Mouse (Mus musculus) cerebellum, adult 11-12 months (tissue): Measurements from ENCODE around the gene Ablim2.

Experiments used
- DNase-seq: peaks from one replicate; pipeline ENCODE4 v3.0.0; 2022

Ablim2 gene

DNA sequence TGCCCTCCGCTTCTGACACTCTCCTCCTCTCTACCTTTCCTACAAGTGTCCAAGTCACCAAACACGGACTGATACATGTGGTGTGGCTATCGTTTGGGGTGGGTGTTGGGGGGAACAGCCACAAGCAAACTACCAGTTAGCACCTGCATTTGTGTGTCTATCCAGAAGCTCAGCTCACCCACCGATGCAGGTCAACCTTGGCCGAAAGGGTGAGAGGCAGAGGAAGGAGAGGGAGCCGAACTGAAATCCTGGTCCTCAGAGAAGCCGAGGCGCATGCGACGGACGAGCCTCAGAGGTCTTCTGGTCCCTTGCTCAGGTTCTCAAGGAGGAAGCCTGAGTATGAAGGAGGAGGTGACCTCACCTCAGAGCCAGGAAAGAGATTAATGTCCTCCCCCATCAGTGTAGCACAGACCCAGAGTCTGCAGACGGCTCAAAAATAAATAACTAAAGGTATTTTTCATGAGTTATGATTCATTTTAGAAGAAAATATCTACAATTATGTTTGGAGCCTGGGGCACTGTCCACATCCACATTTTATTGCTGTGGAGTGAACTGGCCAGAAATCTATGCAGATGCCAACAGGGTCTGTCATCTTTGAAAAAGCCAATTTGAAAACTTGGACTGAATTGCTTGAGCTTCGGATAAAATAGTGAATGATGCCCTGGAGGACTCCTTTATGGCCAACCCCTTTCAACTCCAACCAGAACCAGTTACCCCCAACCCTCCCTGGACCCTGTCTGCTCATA lies 133.5 kb downstream of the Ablim2 start:
- DNase-seq = no peak

DNA sequence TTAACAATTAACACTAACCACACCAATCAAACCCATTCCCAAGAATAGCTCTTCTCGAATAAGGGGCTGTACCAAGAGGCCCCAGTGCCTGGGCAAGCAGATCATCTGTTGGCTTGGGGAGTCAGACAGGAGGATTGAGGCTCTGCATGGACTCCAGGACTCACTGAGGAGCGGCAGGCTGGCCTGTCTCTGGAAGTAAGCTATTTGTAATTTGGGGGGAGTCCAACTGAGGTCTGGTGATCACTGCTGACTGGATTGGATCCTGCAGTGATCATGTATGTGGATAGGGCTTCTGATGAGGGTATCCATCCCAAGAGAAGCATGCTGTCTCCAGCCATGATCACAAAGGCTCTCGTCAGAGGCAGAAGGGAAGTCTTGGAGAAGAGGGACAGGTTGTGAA lies 134.7 kb downstream of the Ablim2 start:
- peak; percentile 32 for DNase-seq

DNA sequence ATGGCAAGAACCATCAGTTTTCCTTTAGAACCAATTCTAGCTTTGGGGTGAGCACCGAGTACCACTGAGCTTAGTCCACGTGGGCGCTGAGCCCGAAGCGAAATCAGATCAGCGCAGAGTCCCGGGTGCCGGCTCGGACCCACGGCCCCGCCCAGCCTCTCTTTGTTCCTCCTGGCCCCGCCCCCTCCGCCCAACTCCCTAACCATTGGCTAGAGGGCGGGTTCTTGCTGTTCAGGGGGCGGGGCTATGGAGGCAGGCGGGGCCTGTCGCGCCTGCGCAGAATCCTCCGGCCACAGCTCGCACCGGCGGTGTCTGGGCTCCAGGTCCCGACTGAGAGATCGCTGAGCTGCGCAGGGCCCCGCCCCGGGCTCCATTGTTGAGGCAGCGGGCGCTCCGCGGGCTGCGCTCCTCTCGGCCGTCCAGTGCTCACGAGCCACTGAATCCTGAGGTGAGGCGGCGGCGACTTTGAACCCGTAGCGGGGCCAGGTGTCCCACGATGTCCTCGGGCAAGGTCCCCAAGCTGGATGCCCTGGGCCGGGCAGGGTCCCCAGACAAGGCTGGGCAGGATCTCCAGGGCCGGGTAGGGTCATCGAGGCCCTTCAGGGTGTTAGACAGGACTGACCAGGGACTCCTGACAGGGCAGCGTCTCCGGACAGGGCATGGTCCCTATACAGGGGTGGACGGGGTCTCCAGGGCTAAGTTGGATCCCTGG lies 135.6 kb downstream of the Ablim2 start, which contains the start of gene Afap1:
TSS of gene Afap1 (plus strand) at position 227 of the 712 bp plus-strand sequence.
- peak; percentile 99 for DNase-seq

DNA sequence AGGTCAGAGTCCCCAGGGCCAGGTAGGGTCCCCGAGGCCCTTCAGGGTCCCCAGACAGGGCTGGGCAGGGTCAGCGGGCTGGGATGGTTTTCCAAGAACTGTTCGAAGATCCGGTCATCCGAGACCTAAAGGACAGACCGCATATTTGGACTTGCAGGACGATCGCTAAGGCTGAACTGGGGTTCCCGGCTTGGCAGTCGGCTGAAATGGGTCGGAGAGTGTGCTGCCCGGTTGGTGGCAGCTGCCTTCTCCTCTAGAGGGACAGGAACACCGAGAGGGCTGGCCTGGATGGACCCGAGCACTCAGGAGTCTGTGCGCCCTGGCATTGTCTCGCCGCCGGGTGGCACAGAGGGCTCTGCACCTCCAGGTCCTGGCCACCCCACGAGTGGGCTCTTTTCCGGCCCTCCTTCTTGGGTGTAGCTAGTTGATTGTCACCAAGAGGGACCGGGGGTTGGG lies 136.2 kb downstream of the Ablim2 start:
- DNase-seq = peak; percentile 72

DNA sequence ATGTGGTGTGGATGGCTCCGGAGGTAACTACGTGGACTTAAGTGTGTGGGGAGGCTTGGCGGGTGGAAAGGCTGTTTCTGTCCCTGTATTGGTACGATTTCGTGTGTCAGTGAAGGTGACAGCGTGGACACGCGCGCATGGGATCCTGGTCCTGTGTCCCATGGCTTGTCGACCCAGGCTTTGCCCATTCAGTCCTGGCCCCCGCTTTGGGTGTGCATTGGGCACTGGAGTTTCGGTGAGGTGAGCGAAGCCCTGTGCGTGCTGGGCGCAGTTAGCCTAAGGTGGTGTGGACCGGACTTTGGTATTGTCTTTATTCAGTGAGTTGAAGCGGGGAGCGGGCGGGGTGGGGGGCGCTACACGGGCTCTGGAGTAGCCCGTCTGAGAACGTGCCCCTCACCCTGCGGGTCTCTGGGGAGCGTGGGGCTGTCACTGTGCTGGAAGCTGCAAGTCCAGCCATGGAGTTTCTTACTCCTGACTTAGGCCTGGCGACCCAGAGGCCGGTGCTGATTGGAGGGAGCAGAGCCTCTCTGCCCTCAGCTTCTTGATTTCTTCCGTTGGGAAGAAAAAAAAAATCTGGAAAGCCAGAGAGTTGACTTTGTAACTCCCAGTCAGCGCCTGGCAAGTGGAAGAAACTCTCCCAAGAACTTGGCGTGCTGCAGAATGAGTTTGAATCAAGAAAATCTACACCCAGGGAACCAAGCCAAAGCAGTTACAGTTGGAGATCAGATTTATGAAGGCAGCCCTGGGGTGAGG lies 136.8 kb downstream of the Ablim2 start:
- DNase-seq = no peak

DNA sequence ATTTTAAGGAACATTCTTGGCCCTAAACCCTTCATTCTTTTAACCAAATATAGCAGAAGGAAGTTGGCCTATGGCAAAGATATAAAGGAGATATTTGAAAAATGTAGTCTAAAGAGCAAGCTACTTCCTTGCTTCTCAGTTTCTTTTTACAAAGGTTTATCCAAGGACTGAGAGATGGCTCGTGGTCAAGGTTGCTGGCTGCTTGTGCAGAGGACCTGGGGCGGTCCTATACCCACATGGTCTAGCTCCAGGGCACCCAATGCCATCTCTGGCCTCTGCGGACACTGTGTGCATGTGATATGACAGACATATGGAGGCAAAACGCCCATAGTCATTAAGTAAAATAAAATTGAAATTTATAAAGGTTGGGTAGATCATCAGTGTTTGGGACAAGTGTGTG lies 138.2 kb downstream of the Ablim2 start:
- DNase-seq = no peak

DNA sequence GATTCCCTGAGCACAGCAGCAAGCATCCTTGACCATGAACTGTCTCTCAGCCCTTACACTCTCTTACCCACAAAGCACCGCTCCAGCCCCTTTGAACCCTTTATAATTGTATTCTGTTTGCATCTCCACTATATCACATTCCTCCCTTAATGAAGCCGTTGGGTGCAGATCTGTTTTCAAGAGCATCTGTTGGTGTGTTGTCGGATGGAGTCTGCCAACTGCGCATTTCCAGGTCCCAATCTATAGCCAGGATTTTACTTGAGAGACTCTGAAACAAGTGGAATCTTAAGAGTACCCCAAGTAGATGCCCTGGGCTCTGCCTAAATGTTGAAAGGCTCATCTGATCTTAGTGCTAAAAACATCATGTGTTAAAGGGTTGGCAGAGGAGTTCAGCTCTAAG lies 138.9 kb downstream of the Ablim2 start:
- no peak for DNase-seq

DNA sequence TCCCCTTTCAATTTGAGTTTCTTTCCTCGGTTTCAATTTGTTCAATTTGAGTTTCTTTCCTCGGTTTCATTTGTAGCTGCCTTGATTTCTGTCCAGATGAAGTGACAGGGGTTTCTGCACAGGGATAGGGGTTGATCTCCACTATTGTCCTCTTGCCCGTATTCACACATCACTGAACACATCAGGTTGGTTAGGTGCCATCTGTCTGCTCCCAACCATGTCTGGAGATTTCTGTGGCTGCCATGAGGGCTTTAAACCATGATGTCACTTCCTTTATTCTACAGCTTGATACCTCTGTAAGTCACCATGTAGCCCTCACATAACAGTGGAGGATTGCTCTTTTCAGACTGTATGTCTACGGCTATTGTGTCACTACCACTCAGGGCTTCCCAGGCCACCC lies 139.5 kb downstream of the Ablim2 start:
- DNase-seq = no peak

DNA sequence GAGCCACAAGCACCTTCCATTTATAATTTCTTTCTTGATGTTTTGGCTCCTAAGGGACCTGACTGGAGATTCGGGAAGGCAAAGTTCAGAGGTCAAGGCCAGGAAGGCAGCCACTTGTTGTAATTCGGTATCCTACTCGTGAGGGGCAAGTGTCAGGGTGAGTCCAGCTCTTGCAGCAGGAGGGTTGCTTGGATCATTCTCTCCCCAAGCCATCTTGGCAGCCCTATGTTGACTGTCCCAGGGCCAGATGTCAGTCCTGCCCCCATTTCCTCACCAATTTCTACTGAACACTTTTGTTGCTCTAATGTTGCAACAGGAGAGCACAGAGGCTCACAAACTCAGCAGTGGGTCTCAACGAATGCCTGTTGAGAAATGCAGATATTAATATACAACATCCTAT lies 140.4 kb downstream of the Ablim2 start:
- DNase-seq = no peak

DNA sequence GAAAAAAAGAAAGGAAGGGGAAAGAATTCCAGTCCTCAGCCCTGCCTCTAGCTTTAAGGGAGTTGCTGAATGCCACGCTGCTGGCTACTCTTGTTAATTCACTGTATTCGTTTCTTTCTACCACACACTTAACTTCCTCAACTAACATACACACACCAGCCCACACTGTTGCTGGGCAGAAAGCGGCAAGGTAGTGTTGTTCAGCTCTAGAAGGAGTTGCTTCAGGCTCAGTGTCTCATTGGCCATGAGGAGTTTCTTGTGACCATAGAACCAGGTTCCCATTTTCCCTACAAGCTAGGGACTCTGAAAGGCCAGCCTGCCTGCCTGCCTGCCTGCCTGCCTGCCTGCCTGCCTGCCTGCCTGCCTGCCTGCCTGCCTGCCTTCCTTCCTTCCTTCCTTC lies 141.3 kb downstream of the Ablim2 start:
- no peak for DNase-seq

DNA sequence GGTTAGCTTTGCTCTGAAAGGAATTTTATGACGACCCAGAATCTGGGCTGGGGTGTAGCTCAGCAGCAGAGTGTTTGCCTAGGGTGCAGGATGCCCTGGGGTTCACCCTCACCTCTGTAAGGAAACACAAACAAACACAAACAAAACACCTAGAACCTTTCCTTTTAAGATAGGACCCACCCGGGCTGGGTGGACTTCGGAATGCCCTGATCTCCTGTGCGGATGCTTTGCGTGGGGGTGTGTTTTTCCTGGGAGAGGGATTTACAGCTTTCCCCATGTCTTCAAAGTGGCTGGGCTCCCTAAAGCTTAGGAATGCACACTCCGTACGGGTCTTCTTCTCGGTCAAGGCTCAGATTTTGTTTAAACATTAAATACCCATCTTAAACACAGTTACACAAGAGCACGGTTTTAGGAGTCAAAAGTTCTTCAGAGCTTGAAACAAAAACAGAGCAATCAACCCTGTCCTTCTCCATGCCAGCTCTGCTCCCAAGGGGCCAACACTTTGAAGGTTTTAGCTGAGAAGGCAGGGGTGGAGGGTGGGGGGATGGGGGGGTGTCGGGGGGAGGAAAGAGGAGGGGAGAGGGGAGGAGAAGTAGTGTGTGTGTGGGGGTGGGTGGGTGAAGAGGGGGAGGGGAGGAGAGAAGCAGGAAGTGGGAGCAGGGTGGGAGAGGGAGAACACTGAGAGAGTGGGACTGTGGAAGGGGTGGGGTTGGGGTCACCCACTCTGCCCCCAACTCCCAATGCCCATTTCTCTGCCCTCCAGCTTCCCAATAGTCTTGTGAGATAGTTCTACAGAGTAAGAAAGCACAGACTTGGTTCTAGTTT lies 142.9 kb downstream of the Ablim2 start:
- DNase-seq = no peak

DNA sequence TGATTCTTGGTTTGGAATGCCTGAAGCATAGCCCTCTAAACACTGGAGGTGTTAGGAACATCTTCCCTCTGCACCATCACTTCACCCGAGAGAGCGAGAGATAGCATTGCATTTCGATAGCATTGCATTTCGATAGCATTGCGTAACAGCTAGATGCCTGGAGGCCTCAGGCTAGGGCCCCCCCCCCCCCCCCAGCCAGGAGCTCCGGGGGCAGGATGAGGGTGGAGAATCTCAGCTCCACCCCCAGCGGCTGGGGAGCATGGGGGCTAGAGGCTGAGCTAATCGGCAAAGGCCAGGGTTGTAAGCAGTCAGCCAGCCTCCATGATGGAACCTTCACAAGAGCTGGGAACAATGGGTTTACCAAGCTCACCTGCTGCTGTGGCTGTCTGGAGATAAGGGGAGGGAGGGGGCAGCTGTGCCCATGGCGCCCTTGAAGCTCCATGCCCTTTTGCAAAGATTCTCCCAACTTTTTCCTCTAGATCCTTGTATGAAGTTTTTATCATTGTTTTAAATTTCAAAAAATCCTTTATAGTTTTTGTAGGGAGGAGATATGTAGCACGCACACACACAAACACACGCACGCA lies 143.6 kb downstream of the Ablim2 start:
- DNase-seq = no peak

DNA sequence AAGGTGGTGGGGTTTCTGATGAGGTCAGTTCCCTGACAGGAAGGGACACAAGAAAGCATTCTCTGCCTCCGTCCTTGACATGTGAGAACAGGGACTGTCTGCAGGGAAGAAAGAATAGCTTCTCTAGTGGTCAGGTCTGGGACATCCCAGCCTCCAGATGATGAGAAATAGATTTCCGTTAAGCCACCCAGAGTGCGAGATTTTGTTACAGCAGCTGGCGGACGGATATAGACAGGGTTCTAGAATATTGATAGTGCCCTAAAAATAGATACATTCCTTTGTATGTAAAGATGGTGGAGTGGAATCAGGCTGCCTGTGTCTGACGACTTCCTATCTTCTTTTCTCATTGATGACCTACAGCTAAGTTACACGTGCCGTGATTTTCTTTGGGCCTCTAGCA lies 145.8 kb downstream of the Ablim2 start:
- DNase-seq = no peak

DNA sequence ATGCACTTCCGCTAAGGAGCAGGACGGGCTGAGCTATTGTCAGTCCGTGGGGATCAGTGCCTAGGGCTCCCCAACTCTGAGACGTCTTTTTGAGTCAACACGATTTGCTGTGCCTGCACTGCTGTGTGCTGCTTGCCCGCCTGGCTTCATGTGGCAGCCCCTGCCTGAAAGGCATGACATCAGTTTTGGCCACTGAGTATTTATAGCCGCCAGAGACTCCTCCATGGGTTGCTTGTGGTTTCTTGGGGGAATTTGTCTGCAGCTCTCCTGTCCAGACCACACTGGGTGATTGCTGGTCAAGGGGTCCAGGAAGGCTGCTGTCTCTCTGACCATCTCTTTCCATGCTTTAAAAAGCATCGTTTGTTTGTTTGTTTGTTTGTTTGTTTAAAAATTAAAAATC lies 147.6 kb downstream of the Ablim2 start:
- DNase-seq = no peak

DNA sequence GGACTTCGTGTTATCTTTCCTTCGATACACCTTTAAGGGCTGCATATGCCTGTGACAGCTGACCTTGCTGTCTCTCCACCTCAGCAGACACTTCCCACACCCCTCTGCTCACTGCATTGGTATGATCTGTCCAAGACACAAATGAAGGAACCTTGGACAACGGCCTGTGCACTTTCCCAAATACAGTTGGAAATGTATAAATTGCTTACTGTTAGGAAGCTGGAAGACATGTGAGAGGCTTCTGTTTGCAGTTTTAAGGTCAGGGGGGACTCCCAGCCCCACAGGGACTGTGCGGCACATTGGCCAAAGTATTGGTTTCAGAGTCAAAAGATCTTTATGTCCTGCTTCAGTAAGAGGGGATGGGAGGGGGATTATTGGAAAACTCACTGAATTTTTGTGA lies 149.4 kb downstream of the Ablim2 start:
- no peak for DNase-seq

DNA sequence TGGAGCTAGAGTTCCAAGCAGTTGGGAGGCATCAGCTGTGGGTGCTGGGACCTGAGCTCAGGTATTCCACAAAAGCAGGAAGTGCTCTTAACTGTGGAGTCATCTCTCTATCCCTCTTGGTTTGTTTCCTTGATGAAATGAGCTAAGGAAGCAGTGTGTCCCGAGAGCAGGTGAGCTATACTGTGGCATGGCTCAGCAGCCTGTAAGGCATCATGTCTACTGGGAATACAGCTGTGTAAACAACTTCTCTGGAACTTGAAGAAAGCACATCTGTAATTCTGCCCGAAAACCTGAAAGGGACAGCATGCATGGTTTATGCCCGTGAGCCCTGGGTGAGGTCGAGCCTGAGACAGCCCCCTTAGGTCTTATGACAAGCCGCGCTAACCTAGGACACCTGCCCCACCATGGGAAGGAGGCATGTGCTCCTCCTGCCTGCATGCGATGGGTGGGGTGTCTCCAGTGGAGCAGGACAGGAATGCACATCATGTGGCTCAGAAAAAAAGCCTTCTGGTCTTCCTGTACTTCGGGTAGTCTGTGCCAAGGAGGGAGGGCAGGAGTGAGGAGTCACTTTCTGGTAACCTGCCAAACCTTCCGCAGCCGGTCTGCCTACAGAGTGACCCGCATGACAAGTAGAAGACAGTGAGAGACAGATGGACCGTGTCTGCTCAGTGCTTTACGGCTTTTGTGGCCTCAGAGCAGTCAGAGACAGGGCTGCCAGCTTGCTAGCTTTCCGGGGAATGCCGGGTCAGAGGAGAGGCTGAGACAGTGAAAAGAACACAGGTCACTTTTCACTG lies 150.2 kb downstream of the Ablim2 start:
- peak; percentile 97 for DNase-seq

DNA sequence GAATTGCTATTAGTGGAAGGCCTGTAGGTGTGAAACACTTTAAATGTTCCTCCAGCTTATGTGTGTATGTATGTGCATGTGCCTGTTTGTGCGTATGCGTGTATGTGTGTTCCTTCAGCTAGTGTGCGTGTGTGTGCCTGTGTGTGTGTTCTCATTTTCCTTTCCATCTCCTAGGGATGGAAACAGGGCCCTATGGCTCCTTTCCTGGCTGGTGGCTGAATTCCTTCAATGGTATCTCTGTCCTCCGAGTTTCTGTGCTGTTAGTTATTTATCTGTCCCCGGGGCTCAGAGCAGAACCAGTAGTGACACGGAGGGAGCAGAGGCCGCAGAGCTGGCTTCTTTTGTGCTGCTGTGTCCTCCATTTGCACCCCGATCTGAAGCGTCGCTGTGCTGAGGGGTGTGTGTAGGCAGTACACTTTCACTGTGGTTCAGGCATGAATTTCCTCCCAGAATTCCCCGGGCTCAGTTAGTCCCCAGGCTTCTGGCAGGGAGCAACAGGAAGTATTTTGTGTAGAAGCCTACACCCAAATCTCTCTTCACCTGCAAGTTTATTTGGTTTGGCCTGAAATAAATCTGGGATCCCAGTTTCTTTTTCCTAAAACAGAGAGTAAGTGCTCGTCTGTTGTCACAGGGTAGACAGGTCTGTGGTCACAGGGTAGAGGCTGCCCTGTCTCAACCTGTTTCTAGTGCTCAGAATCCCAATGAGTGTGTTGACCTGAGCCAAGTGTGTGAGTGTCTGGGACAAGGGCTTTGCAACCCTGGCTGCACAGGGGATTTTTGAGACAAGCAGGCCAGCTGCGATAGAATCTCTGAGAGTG lies 151.2 kb downstream of the Ablim2 start:
- DNase-seq = no peak

DNA sequence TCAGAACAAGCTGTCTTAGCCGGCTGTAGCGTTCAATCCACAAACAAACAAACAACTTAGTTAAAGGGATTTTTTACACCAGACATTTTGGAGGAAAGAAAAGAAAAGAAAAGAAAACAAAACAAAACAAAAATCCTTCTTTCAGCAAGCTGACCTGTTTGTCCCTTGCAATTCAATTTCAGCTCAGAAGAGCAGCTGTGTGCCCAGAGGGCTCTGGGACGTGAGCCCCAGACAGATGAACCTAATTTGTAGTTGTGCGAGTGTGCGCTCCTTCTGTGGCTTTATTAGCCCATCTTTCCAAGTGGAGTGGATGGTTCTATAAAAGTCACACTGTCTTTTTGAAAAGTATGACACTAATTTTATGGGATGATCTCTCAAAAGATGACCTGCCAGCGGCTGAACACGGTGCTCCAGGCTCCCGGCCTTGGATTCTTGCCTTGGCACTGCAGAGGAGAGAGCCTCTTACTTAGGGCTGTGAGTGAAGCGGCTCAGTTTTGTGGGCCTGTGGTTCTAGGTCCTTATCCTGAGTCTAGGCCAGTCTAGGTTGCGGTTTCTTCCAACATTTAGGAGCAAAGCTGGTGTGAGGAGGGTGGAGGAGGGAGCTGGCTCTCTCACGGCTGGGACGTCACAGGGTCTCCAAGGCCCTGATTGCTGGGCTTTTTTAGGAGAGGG lies 158.1 kb downstream of the Ablim2 start:
- DNase-seq = no peak

DNA sequence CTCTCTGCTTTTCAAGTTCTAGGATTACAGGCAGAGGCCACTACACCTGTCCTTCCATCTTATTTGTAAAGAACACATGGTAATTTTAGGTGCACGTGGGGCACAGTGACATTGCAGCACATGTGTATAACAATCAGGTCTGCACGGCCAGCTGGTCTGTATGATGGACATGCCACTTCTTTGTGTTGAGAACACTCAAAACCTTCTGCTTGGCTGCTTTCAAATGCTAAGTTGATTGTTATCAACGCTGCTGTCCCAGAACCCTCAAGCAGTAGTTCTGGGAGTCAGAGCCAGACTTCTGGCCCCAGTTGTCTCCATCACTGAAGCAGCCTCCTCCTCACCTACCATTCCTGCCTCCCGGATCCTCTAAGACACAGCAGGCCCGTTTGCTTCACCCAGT lies 159.0 kb downstream of the Ablim2 start:
- no peak for DNase-seq

DNA sequence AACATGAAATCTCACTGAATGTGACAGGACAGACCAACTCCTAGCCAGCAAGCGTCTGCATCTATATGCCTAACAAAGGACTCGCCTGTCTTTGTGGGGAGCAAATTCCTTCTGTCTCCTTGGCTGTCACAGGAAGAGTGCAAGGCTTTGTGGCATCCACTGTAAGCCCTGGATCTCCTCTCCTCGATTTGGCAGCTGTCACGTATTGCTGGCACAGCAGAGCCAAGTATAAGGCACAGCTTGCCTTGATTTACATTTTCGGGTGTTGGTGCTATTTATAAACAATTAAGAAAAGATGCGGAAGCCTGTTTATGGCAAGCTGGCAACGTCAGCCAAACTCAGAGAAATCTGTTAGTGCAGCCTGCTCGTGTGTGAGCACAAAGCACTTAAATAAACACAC lies 160.7 kb downstream of the Ablim2 start:
- no peak for DNase-seq
